Mouse (Mus musculus) bone marrow, adult 2 months (tissue): ENCODE measurements around the gene Atf2.

Source experiments
- CTCF ChIP-seq: fragments of 200-500 bp; IDR thresholded peaks from 2 replicates; pipeline ENCODE4 v1.5.1; 2011; ENCODE audit warnings: low read length, control low read depth; ENCODE audit not compliant: control insufficient read depth, insufficient read depth
- POLR2A ChIP-seq: fragments of 200-500 bp; IDR thresholded peaks from 2 replicates; pipeline ENCODE4 v1.6.1; 2011; ENCODE audit warnings: low read depth, mild to moderate bottlenecking, control low read depth, low read length, borderline replicate concordance; ENCODE audit not compliant: control insufficient read depth

DNA sequence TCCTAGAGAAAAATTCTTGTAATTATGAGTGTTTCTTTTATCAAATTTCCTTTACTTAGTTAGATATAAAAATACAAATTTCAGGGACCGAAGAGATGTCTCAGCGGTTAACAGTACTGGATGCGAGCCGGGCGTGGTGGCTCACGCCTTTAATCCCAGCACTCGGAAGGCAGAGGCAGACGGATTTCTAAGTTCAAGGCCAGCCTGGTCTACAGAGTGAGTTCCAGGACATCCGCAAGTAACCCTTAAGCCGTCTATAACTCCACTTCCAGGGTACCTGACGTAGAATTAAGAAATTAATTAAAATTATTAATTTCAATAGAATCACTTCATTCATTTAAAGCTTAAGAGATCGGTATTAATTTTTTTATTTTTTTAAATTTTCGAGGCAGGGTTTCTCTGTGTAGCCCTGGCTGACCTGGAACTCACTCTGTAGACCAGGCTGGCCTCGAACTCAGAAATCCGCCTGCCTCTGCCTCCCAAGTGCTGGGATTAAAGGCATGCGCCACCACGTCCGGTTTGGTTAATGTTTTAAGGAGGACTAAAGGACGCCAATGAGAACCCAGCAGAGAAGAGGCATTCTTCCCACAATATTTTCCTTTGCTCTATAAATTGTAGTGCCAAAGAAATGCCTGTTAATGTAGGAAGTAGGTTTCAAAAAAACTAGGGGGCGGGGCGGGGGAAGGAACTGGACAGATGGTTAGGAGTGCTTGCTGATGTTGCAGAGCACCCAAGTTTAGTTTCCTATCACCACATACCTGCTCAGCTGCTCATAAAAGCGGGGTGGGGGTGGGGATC lies 1.2 kb upstream of the Atf2 start:
- TF ChIP-seq CTCF (no peak), POLR2A (no peak)
